Mouse (Mus musculus) embryonic fibroblast, embryonic 13.5 days (primary cell): ENCODE measurements around the gene Rack1. TPM values are rescaled to one million over a fixed set of nuclear protein-coding genes. Genes with fewer than 3 reads are reported as not detected.
"Not testable (repeated sequence)": the region's sequence is repeated elsewhere in the genome, so short reads cannot be mapped to it uniquely, and the experiment has no call there.

Experiments
- H3K27ac ChIP-seq: 2 replicates; pipeline ENCODE4 v1.5.1; 2012; ENCODE audit warnings: low read length, control low read depth, inconsistent platforms; ENCODE audit not compliant: insufficient read depth
- H3K4me1 ChIP-seq: 2 replicates; pipeline ENCODE4 v1.6.1; 2011; ENCODE audit warnings: low read length; ENCODE audit not compliant: control insufficient read depth, insufficient read depth
- H3K4me3 ChIP-seq: 2 replicates; pipeline ENCODE4 v1.5.1; 2011; ENCODE audit warnings: mild to moderate bottlenecking, control low read depth, low read length; ENCODE audit not compliant: insufficient read depth
- CTCF ChIP-seq: IDR thresholded peaks from 2 replicates; pipeline ENCODE4 v1.5.1; 2011; ENCODE audit warnings: mild to moderate bottlenecking, control low read depth, low read length, moderate library complexity, borderline replicate concordance; ENCODE audit not compliant: insufficient read depth
- POLR2A ChIP-seq: IDR thresholded peaks from 2 replicates; pipeline ENCODE4 v1.6.1; 2011; ENCODE audit warnings: low read depth, mild to moderate bottlenecking, control low read depth, low read length, moderate library complexity
- polyA plus RNA-seq: library from polyadenylated mRNA; stranded (reverse); fragments of >200 nt; gene quantifications from 2 replicates; pipeline ENCODE4 v1.2.4, GENCODE M21; 2011; ENCODE audit warnings: low read depth; ENCODE audit not compliant: missing spikeins, insufficient read length

Gene Rack1
- polyA plus RNA-seq, 1 experiment, result 1,745 TPM

GRCm38 (mm10) chr11:48819614-48820307 is 19.6 kb downstream of the Rack1 start:
- Histone ChIP-seq H3K27ac (peak overlapping the region; percentile 89), H3K4me1 (0 out of 2 replicates have a peak, but pooled peaks cover 6% of the 10 kb centered on the region), H3K4me3 (no peak overlapping the region)
- TF ChIP-seq CTCF (no peak), POLR2A (no peak)

DNA sequence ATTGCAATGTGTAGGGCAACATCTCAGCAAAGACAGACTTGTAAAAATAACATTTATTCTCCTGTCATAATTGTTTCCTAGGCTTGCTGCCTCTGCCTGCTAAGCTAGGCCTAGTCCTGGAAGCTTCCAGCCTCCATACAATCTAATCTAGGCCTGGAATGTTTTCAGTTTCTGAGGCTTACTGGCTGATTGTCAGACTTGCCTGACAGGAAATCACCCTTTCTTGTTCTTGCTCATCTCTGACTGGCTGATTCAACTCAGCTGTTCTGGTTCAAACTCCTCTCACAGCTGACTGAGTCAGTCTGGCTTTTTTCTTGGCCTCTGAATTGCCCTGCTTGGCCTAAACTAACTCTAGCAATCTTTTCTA is 20.2 kb downstream of the Rack1 start:
- peak overlapping the region; percentile 89 for H3K27ac ChIP-seq
- 0 out of 2 replicates have a peak, but pooled peaks cover 6% of the 10 kb centered on the region for H3K4me1 ChIP-seq
- no peak for TF ChIP-seq CTCF
- 0 out of 2 replicates have a peak, but pooled peaks have one; percentile 4 for TF ChIP-seq POLR2A
- H3K4me3 ChIP-seq, result no peak overlapping the region

GRCm38 (mm10) chr11:48821299-48821698 is 21.2 kb downstream of the Rack1 start:
- H3K4me3 ChIP-seq, H3K27ac ChIP-seq, H3K4me1 ChIP-seq: not testable (repeated sequence)

DNA sequence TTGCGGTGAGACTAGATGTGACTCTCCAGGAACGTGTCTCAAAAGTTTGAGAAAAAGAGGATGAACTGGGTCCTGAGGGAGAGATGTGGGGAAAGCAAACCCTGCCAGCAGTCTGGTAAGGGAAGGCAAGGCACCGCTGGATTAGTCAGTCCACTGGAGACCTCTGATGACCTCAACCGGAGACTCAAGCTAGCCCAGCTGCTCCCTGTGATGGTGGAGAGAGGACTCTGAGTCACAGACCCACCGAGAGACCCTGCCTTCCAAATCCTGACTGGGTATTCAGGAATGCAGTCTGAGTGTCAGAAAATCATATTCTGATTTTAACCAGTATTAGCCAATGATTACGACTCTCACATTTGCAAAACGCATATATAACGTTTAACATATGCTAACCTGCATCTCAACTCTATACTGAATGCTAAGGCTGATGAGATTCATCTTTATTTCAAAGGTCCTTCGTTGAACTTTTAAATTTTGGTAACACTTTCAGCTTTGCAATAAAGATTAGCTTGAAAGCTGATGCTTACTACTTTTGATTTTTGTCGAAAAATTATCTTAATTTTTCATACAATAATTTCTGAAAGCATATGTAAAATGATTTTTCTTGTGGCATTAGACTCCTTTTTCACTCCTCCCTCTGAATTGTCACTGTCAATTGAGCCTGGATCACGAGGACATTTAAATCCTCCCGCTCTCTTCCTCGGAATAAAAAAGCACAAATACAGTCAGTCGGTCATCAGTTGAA is 22.8 kb downstream of the Rack1 start:
- peak overlapping the region; percentile 53 for H3K4me3 ChIP-seq
- TF ChIP-seq CTCF (no peak), POLR2A (no peak)
- 0 out of 2 replicates have a peak, but pooled peaks cover 3% of the 10 kb centered on the region for H3K4me1 ChIP-seq
- H3K27ac ChIP-seq, result peak overlapping the region; percentile 86

- Histone ChIP-seq H3K27ac (0 out of 2 replicates have a peak overlapping the region, but pooled peaks have one; percentile 16), H3K4me1 (0 out of 2 replicates have a peak, but pooled peaks cover 3% of the 10 kb centered on the region), H3K4me3 (peak overlapping the region; percentile 53)
- TF ChIP-seq CTCF (no peak), POLR2A (no peak)
Observed at GRCm38 (mm10) chr11:48823536-48823972, 23.4 kb downstream of the Rack1 start.

DNA sequence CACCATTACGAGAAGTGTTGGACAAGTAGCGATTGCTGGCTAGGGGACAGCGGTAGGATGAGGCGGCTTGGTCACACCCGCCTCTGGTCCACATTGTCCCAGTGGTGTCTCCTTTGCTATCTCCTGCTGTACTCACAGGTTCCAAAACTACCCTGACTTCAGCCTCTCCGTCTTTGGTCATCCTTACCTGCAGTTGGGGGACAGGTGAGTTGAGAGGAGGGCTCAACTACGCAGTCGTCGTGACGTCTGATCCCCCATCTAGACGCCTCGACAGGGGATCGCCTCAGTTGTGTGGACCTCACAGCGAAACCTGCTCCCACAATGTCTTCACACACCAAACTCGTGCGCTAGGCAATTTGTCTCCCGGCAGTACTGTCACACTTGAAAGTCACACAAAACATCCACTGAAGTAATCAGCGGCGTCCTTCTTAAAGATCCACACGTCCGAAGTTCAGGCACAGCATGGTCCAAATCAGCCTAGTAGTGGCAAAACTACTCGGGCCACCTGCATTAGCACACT is 24.2 kb downstream of the Rack1 start:
- H3K4me3 ChIP-seq, result no peak overlapping the region

DNA sequence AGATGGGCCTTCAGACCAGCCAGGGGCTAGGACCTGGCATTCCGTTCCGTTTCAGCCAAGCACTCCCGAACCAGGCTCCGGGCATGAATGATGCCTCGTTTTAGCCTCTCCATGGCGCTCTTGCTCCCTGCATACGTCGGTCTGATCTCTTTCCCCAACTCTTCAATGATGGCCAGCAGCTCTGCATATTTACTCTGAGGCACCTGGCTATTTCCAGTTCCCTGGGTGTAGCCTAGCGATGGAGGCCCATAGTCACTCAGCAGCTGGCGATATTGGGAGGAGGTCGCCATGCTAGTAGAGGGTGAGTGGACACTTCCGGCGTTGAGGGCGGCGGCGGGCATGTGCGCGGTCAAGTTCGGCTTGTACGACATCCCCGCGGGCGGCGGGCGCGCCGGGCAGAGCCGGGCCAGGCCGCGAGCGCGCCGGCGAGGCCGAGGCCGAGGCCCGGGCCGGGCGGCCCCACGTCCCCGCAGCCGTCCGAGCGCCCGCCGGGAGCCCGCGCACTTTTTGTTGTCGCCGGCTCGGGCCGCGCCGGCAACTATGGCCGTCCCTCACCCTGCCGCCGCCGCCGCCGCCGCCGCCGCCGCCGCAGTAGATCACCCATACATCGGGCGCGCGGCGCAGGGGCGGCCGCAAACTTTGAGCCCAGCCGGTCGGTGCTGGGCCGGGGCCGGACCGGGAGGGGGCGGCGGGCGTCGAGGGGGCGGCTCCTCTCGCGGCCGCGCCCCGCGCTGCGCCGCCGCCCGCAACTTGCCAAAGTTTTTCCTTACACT is 26.0 kb downstream of the Rack1 start, which contains the start of the genes Trim7 and Gm12184:
Gene Trim7, plus strand, starts transcription at position 162 of the 773 bp plus-strand sequence.
Gene Gm12184, minus strand, starts transcription at position 677 of the 773 bp plus-strand sequence.
- peak within 1 kb of the TSS; percentile 36 for H3K4me3 ChIP-seq

More for the DNA sequence above, 24.2 kb downstream of the Rack1 start:
- no peak for TF ChIP-seq CTCF
- no peak for TF ChIP-seq POLR2A
- Histone ChIP-seq H3K4me1 (0 out of 2 replicates have a peak, but pooled peaks cover 3% of the 10 kb centered on the region), H3K27ac (no peak overlapping the region)

DNA sequence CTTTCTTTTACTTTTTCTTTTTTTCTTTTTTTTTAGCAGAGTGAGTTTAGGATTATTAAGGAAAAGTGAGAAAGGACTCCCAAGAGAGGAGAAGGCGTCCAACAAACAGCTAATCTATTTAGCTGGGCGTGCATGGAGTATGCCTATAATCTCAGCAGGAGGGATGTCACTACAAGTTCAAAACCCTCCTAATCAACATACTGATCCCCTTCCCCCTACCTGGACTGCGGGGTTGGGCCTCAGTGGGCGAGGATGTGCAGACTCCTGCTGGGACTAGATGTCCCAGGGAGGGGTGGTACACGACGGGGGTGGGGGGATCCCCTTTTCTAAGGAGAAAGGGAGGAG is 26.6 kb downstream of the Rack1 start:
- H3K27ac ChIP-seq, result peak overlapping the region; percentile 51; the same call in 1 of the 2 replicates
- H3K4me3 ChIP-seq, result peak overlapping the region; percentile 36
- TF ChIP-seq CTCF, result no peak
- no peak for TF ChIP-seq POLR2A
- no peaks in the 10 kb centered on the region for H3K4me1 ChIP-seq

More for the DNA sequence above, 26.0 kb downstream of the Rack1 start, which contains the start of the genes Trim7 and Gm12184:
- H3K27ac ChIP-seq, result peak within 1 kb of the TSS; percentile 51; the same call in 1 of the 2 replicates
- H3K4me1 ChIP-seq, result not testable (repeated sequence)

DNA sequence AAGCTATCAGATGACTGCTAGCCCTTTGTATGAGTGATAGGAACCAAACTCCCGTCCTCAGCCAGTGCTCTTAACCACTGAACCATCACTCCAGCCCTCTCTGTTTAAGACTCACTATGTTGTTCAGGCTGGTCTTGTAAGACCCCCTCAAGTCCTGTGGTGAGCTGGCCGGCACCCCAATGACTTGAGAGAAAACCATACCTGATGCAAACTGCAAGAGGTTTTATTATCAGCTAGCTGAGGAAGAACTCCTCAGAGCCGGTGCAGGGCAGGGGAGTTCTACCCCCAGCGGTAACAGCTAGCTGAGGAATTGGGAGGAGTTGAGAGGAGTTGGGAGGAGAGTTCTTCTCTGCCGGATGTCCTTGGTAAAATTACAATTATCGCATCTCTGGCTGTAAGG is 27.8 kb downstream of the Rack1 start:
- no peak for TF ChIP-seq CTCF
- no peak for TF ChIP-seq POLR2A
- no peak overlapping the region for H3K27ac ChIP-seq
- H3K4me1 ChIP-seq, result no peaks in the 10 kb centered on the region
- H3K4me3 ChIP-seq, result no peak overlapping the region

DNA sequence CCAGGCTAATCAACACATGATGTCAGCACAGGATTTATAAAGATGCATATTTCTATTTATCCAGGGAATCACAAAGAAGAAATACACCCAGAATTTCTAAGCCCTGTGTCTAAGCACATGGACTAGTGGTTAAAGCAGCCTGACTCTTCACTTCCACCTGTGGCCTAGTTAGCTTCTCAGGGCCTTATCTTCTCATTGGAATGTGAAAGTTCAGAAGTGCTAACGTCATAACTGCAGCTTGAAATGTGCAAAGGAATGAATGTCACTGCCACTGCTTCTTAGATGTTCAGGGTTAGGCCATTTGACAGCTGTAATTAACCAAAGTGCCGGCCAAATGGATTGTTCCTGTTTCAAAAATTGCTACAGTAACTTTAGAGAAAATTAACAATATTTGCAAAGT is 30.1 kb downstream of the Rack1 start:
- Histone ChIP-seq H3K27ac (no peak overlapping the region), H3K4me3 (no peak overlapping the region), H3K4me1 (peaks cover 1% of the 10 kb centered on the region; the same call in 1 of the 2 replicates)
- TF ChIP-seq POLR2A (no peak), CTCF (no peak)
